Mouse (Mus musculus): Measurements from ENCODE around the gene Gss. TPM values are rescaled to one million over a fixed set of nuclear protein-coding genes. Genes with fewer than 3 reads are reported as not detected.
"Not testable (repeated sequence)": the region's sequence is repeated elsewhere in the genome, so short reads cannot be mapped to it uniquely, and the experiment has no call there.

The Gss gene
- polyA plus RNA-seq, 1 experiment from 2014 or later, result 22.0 TPM

GRCm38 (mm10) chr2:155554426-155554985, 38.1 kb downstream of the Gss start:
- no peak overlapping the region for H3K4me2 ChIP-seq
- no peak overlapping the region for H3K4me3 ChIP-seq (ENCODE audit: low read depth, low read length)
- no peak for ATAC-seq (ENCODE audit: insufficient read depth)
- DNase-seq, result no peak
- WGBS, result 73% methylated on average over 2 of the region's 2 CpGs
- no peaks in the 10 kb centered on the region for H3K9me3 ChIP-seq (ENCODE audit: low read depth, low read length)
- H3K27me3 ChIP-seq (ENCODE audit: insufficient read depth, low read length), result no peaks in the 10 kb centered on the region
- H3K36me3 ChIP-seq (ENCODE audit: insufficient read depth), result no peaks in the 10 kb centered on the region
- H3K4me1 ChIP-seq (ENCODE audit: insufficient read depth), result no peaks in the 10 kb centered on the region
- H3K9ac ChIP-seq, result no peak overlapping the region
- H3K27ac ChIP-seq (ENCODE audit: low read depth), result no peak overlapping the region
- no peak for TF ChIP-seq CTCF (IDR thresholded peaks at IDR 0.05; ENCODE audit: low read depth)

- Histone ChIP-seq H3K4me1 (ENCODE audit: insufficient read depth) (no peaks in the 10 kb centered on the region), H3K9me3 (ENCODE audit: low read depth, low read length) (no peaks in the 10 kb centered on the region), H3K27me3 (ENCODE audit: insufficient read depth, low read length) (no peaks in the 10 kb centered on the region), H3K27ac (ENCODE audit: low read depth) (no peak overlapping the region), H3K4me2 (no peak overlapping the region), H3K9ac (no peak overlapping the region), H3K4me3 (ENCODE audit: low read depth, low read length) (no peak overlapping the region), H3K36me3 (ENCODE audit: insufficient read depth) (no peaks in the 10 kb centered on the region)
- DNase-seq, result no peak
- no peak for ATAC-seq (ENCODE audit: insufficient read depth)
- no peak for TF ChIP-seq CTCF (IDR thresholded peaks at IDR 0.05; ENCODE audit: low read depth)
These were observed 39.7 kb downstream of the Gss start for GRCm38 (mm10) chr2:155552949-155553354.

GRCm38 (mm10) chr2:155552336-155552735, 40.3 kb downstream of the Gss start:
- H3K4me3 ChIP-seq (ENCODE audit: low read depth, low read length), result no peak overlapping the region
- H3K4me2 ChIP-seq, result no peak overlapping the region
- no peak for ATAC-seq (ENCODE audit: insufficient read depth)
- H3K9me3 ChIP-seq (ENCODE audit: low read depth, low read length), result no peaks in the 10 kb centered on the region
- H3K36me3 ChIP-seq (ENCODE audit: insufficient read depth), result no peaks in the 10 kb centered on the region
- no peak overlapping the region for H3K9ac ChIP-seq
- H3K4me1 ChIP-seq (ENCODE audit: insufficient read depth), result no peaks in the 10 kb centered on the region
- no peaks in the 10 kb centered on the region for H3K27me3 ChIP-seq (ENCODE audit: insufficient read depth, low read length)
- no peak for DNase-seq
- TF ChIP-seq CTCF (IDR thresholded peaks at IDR 0.05; ENCODE audit: low read depth), result no peak
- H3K27ac ChIP-seq (ENCODE audit: low read depth), result no peak overlapping the region

GRCm38 (mm10) chr2:155546955-155547354, 45.7 kb downstream of the Gss start:
- no peak for TF ChIP-seq CTCF (IDR thresholded peaks at IDR 0.05; ENCODE audit: low read depth)

GRCm38 (mm10) chr2:155540822-155541458, 51.7 kb downstream of the Gss start:
- TF ChIP-seq CTCF (IDR thresholded peaks at IDR 0.05; ENCODE audit: low read depth), result no peak
- H3K4me2 ChIP-seq, result no peak overlapping the region
- ATAC-seq (ENCODE audit: insufficient read depth), result no peak
- no peak overlapping the region for H3K9ac ChIP-seq
- H3K27me3 ChIP-seq (ENCODE audit: insufficient read depth, low read length), result no peaks in the 10 kb centered on the region
- no peaks in the 10 kb centered on the region for H3K9me3 ChIP-seq (ENCODE audit: low read depth, low read length)
- no peak overlapping the region for H3K4me3 ChIP-seq (ENCODE audit: low read depth, low read length)
- H3K4me1 ChIP-seq (ENCODE audit: insufficient read depth), result no peaks in the 10 kb centered on the region
- 0 out of 2 replicates have a peak overlapping the region, but pooled peaks have one; percentile 24 for H3K27ac ChIP-seq (ENCODE audit: low read depth)
- H3K36me3 ChIP-seq (ENCODE audit: insufficient read depth), result no peaks in the 10 kb centered on the region
- 45% methylated on average over 6 of the region's 6 CpGs for WGBS
- DNase-seq, result peak; percentile 11

More at GRCm38 (mm10) chr2:155546955-155547354, 45.7 kb downstream of the Gss start:
- Histone ChIP-seq H3K4me1 (ENCODE audit: insufficient read depth) (no peaks in the 10 kb centered on the region), H3K27me3 (ENCODE audit: insufficient read depth, low read length) (no peaks in the 10 kb centered on the region), H3K9me3 (ENCODE audit: low read depth, low read length) (no peaks in the 10 kb centered on the region), H3K36me3 (ENCODE audit: insufficient read depth) (no peaks in the 10 kb centered on the region), H3K9ac (no peak overlapping the region), H3K4me2 (no peak overlapping the region), H3K4me3 (ENCODE audit: low read depth, low read length) (no peak overlapping the region), H3K27ac (ENCODE audit: low read depth) (no peak overlapping the region)
- WGBS, result 70% methylated on average over 1 of the region's 1 CpGs
- no peak for DNase-seq
- ATAC-seq (ENCODE audit: insufficient read depth), result no peak

GRCm38 (mm10) chr2:155539696-155540095, 52.9 kb downstream of the Gss start:
- no peak for TF ChIP-seq CTCF (IDR thresholded peaks at IDR 0.05; ENCODE audit: low read depth)
- H3K4me1 ChIP-seq (ENCODE audit: insufficient read depth), result no peaks in the 10 kb centered on the region
- no peaks in the 10 kb centered on the region for H3K36me3 ChIP-seq (ENCODE audit: insufficient read depth)
- ATAC-seq (ENCODE audit: insufficient read depth) (no peak), DNase-seq (no peak)
- H3K4me2 ChIP-seq, result no peak overlapping the region
- no peaks in the 10 kb centered on the region for H3K27me3 ChIP-seq (ENCODE audit: insufficient read depth, low read length)
- no peak overlapping the region for H3K4me3 ChIP-seq (ENCODE audit: low read depth, low read length)
- H3K9ac ChIP-seq, result no peak overlapping the region
- H3K9me3 ChIP-seq (ENCODE audit: low read depth, low read length), result no peaks in the 10 kb centered on the region
- H3K27ac ChIP-seq (ENCODE audit: low read depth), result no peak overlapping the region

GRCm38 (mm10) chr2:155538463-155539057, 54.0 kb downstream of the Gss start:
- H3K27ac ChIP-seq (ENCODE audit: low read depth); ATAC-seq (ENCODE audit: insufficient read depth); H3K36me3 ChIP-seq (ENCODE audit: insufficient read depth); H3K4me2 ChIP-seq; DNase-seq; H3K4me1 ChIP-seq (ENCODE audit: insufficient read depth); H3K9me3 ChIP-seq (ENCODE audit: low read depth, low read length); H3K27me3 ChIP-seq (ENCODE audit: insufficient read depth, low read length); H3K4me3 ChIP-seq (ENCODE audit: low read depth, low read length); H3K9ac ChIP-seq: not testable (repeated sequence)
- 78% methylated on average over 13 of the region's 19 CpGs for WGBS
